Mouse (Mus musculus) monocyte, adult 5-6 weeks (primary cell): ENCODE data around the gene Map3k20. TPM values are rescaled to one million over a fixed set of nuclear protein-coding genes. Genes with fewer than 3 reads are reported as not detected.
A peak's percentile ranks its signal among the peaks of the same experiment; 100 is the strongest.

Experiments
- ATAC-seq: fragments of 153-309, 156-312 bp; replicated peaks from 2 replicates; pipeline ENCODE4 v1.8.0; 2017; ENCODE audit warnings: mild to moderate bottlenecking; ENCODE audit not compliant: low TSS enrichment, insufficient number of reproducible peaks, severe bottlenecking, poor library complexity, low FRiP score
- total RNA-seq: library from RNA; stranded (forward); fragments of 200-1000, 200-491, 200-594 nt; gene quantifications from 3 replicates; pipeline ENCODE4 v1.2.3, GENCODE M21; 2017

Gene Map3k20
- total RNA-seq, 1 experiment from 2014 or later = 11.9 TPM

- ATAC-seq = no peak
Observed at GRCm38 (mm10) chr2:72446615-72447014, 161.2 kb downstream of the Map3k20 start.

GRCm38 (mm10) chr2:72453563-72453962 is 168.1 kb downstream of the Map3k20 start:
- ATAC-seq = no peak

DNA sequence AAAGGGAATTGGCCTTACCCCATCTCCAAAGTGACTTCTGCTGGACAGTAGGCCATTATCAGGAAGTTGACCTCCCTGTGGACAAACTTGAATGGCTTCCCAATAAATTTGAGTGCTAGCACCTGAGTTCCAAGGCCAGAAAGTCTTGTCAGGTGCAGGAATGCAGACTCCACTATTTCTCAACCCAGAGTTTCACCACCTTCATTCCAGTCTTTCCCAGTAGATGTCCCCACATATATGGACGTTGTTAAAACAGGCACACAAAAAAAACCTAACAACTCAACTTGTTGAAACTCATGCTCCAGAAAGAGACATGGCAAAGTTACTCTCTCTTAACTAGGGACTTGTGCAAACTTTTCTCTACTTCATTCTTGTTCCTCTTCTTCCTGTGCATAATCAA is 170.8 kb downstream of the Map3k20 start:
- ATAC-seq = no peak

DNA sequence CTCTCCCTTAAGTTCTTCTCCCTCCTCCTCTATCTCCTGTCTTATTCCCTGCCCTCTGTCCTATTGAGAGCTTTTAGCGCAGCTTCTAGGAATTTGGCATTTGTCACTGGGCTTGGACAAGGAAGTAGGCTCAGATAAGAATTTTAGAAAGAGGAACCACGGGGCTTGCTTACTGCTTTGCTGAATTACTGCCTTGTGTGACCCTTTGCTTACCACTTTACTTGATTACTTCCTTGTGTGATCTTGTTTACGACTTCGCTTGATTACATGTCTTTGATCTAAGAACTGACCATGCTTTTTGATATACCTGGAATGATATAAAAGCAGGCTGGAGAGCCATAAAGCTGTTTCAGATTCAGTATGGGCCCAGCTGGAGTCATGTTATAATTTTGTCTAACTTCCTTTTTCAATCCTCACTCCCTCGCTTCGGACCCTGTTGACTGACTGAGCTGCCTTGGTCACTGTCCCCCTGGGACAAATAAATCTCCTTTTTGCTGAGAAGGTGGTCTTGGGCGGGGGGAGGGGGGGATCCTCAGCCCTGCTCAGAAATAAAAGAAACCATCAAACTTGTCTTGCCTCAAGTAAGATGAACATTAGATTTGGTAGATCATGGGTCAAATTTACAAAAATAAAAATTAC is 179.1 kb downstream of the Map3k20 start:
- no peak for ATAC-seq

GRCm38 (mm10) chr2:72467604-72468003 is 182.2 kb downstream of the Map3k20 start:
- ATAC-seq = no peak

- ATAC-seq = no peak
Observed at GRCm38 (mm10) chr2:72471415-72472070, 186.1 kb downstream of the Map3k20 start.

- no peak for ATAC-seq
Observed at GRCm38 (mm10) chr2:72474531-72475287, 189.3 kb downstream of the Map3k20 start.

GRCm38 (mm10) chr2:72475423-72475796 is 190.0 kb downstream of the Map3k20 start:
- no peak for ATAC-seq

DNA sequence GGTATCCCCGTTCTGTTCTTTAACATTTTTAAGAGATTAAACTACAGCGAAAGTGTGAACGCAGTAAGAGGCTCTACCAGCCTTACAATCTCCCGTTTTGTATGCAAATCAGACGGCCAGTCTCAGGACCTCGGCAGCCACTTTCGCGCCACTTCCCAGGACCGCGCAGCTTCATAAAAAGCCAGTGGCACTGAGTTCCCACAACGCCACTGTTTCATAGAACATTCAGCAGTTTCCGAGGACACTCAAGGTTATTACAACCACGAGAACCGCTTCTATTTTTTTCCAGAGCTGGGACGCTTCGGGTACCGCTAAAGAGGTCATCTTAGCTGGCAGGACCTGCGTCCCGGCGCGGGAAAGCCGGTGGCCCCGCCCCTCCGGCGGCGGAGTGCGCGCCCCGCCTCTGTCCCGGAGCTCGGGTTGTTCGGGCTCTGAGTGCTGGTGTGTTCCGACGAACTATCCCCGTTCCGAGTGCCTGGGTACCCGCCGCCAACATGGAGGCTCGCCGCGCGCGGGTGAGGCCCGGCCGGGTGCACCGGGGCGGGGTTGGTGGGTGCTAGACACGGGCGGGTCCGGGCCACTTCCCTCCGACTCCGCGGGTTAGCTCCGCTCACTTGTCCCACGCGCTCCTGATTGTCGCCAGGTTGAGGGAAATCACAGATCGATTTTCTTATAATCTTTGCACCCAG is 190.5 kb downstream of the Map3k20 start, which contains the start of gene Cdca7:
TSS of gene Cdca7 (plus strand) at position 363 of the 689 bp plus-strand sequence.
- peak; percentile 46; the same call in 1 of the 2 replicates for ATAC-seq

- peak; percentile 25; the same call in 1 of the 2 replicates for ATAC-seq
Observed at GRCm38 (mm10) chr2:72476486-72477211, 191.2 kb downstream of the Map3k20 start.

DNA sequence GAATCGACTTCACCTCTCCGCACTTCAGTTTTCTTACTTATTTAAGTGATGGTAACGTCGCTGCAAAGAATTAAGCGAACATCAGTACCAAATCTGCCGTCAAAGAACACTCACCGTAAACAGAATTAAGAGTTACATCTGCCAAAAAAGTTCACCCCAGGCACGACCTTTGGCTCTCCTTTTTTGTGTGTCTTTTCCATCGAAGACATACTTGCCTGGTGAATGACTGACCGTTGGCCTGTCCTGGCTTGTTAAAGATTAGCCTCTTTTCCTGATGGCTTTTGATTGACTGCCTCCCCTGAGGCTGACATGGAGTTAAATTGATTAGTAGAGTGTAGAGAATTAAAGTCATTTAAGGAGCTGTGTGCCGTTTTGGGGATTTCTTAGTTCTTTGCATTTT is 191.8 kb downstream of the Map3k20 start:
- no peak for ATAC-seq

- ATAC-seq = no peak
Observed at GRCm38 (mm10) chr2:72478176-72478575, 192.7 kb downstream of the Map3k20 start.

GRCm38 (mm10) chr2:72478921-72479320 is 193.5 kb downstream of the Map3k20 start:
- ATAC-seq = no peak

GRCm38 (mm10) chr2:72479818-72480217 is 194.4 kb downstream of the Map3k20 start:
- ATAC-seq = no peak

GRCm38 (mm10) chr2:72491650-72492049 is 206.2 kb downstream of the Map3k20 start:
- no peak for ATAC-seq
